Mouse (Mus musculus): ENCODE measurements at regions not wholly inside any gene's neighbourhood (a gene's known extent, or its start where the extent isn't known, plus 50 kb on each side); places are given as distances from the start of the nearest gene placed in this dataset.
A peak's percentile ranks its signal among the peaks of the same experiment; 100 is the strongest.

GRCm38 (mm10) chr1:15155046-15155445, 938.1 kb downstream of the 4930444P10Rik start:
- DNase-seq (ENCODE audit: low read depth, low spot score): no peak

GRCm38 (mm10) chr1:15153952-15154351, 939.2 kb downstream of the 4930444P10Rik start:
- no peak for DNase-seq (ENCODE audit: low read depth, low spot score)

- no peak for DNase-seq (ENCODE audit: low read depth, low spot score)
These were observed 949.1 kb downstream of the 4930444P10Rik start for GRCm38 (mm10) chr1:15143922-15144591.

GRCm38 (mm10) chr1:15118462-15118861, 974.7 kb downstream of the 4930444P10Rik start:
- DNase-seq (ENCODE audit: low read depth, low spot score): no peak

- peak; percentile 25 for DNase-seq (ENCODE audit: low read depth, low spot score)
These were observed 981.7 kb downstream of the 4930444P10Rik start for GRCm38 (mm10) chr1:15111420-15111819.

GRCm38 (mm10) chr1:15070331-15070730, 1022.8 kb downstream of the 4930444P10Rik start:
- no peak for DNase-seq (ENCODE audit: low read depth, low spot score)

GRCm38 (mm10) chr1:15034047-15034446, 1059.1 kb downstream of the 4930444P10Rik start:
- no peak for DNase-seq (ENCODE audit: low read depth, low spot score)

- no peak for DNase-seq (ENCODE audit: low read depth, low spot score)
These were observed 1074.7 kb downstream of the 4930444P10Rik start for GRCm38 (mm10) chr1:15018460-15018779.

GRCm38 (mm10) chr1:15017689-15018459, 1075.3 kb downstream of the 4930444P10Rik start:
- peak; percentile 39 for DNase-seq (ENCODE audit: low read depth, low spot score)

GRCm38 (mm10) chr1:15007663-15008344, 1085.3 kb downstream of the 4930444P10Rik start:
- peak; percentile 57 for DNase-seq (ENCODE audit: low read depth, low spot score)

GRCm38 (mm10) chr1:14995348-14995747, 1097.8 kb downstream of the 4930444P10Rik start:
- no peak for DNase-seq (ENCODE audit: low read depth, low spot score)

- DNase-seq (ENCODE audit: low read depth, low spot score): peak; percentile 60
These were observed 1112.9 kb downstream of the 4930444P10Rik start for GRCm38 (mm10) chr1:14980093-14980711.
